Mouse (Mus musculus) ES-CJ7 (cell line): ENCODE data around the gene Selenoo.
A peak's percentile ranks its signal among the peaks of the same experiment; 100 is the strongest.

ENCODE experiments used
- DNase-seq: peaks from one replicate; pipeline ENCODE4 v3.0.0; 2011; ENCODE audit warnings: low read depth, low spot score

The Selenoo gene

GRCm38 (mm10) chr15:89147895-89148294 is 59.0 kb downstream of the Selenoo start:
- no peak for DNase-seq

DNA sequence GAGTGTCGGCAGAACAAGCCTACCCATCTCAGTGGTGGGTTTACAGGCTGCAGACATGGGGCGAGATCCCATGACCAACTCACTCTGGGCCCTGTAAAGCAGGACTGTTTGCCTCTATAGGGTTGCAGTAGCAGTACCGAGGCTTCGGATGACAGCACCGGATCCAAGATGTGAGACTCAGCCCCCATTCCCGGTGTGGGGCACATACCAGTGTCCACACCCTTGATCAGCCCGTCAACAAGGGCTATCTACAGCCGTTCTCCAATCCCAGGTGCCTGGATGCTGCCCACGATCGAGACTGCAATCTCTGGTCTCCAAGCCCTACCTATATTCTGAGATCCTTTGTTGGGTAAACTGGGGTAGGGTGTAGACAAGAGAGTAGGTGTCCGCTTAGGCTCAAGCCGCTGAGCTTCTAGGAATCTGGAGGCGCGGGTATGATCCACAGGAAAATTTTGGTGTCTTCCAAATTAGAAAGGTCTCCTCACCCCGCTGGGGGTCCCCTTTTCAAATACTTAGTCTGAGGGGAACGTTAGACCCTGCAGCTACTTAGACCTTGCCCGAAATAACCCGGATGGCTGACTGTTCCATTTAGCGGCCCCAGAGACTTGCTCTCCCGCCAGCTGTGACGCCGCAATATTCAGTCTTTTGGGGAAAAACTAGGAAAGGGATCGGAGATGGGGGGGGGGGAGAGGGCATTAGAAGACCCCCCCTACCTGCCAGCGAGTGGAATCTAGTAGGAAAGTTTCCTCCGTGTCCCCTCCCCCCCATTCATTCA is 59.8 kb downstream of the Selenoo start:
- DNase-seq: no peak

GRCm38 (mm10) chr15:89149271-89150040 is 60.6 kb downstream of the Selenoo start, which contains the start of gene Mapk11:
Gene Mapk11 (minus strand): TSS chr15:89149628.
- DNase-seq: peak; percentile 53
